Mouse (Mus musculus) heart, embryonic 11.5 days (tissue): ENCODE data around the gene Herc1. TPM values are rescaled to one million over a fixed set of nuclear protein-coding genes. Genes with fewer than 3 reads are reported as not detected.

Source experiments
- ATAC-seq: fragments of 200-750 bp; cut with Nextera tagmentation; replicated peaks from 2 replicates; pipeline ENCODE4 v1.8.0; 2017; ENCODE audit warnings: moderate library complexity; ENCODE audit not compliant: insufficient number of reproducible peaks, low FRiP score, low TSS enrichment
- H3K27ac ChIP-seq: fragments of 300-500 bp; sonication (generic); 2 replicates; pipeline ENCODE4 v1.5.1; 2014; ENCODE audit warnings: mild to moderate bottlenecking, low read depth, low read length
- H3K27me3 ChIP-seq: fragments of 300-500 bp; sonication (generic); 2 replicates; pipeline ENCODE4 v1.6.1; 2014; ENCODE audit warnings: mild to moderate bottlenecking, low read length, mixed read lengths; ENCODE audit not compliant: control insufficient read depth, insufficient read depth
- H3K36me3 ChIP-seq: fragments of 300-500 bp; sonication (generic); 2 replicates; pipeline ENCODE4 v1.6.1; 2014; ENCODE audit warnings: mild to moderate bottlenecking, low read length, moderate library complexity, mixed read lengths; ENCODE audit not compliant: control insufficient read depth, insufficient read depth
- H3K4me1 ChIP-seq: fragments of 300-500 bp; sonication (generic); 2 replicates; pipeline ENCODE4 v1.6.1; 2014; ENCODE audit warnings: low read length; ENCODE audit not compliant: control insufficient read depth, insufficient read depth
- H3K4me2 ChIP-seq: fragments of 300-500 bp; sonication (generic); 2 replicates; pipeline ENCODE4 v1.6.1; 2014; ENCODE audit warnings: mild to moderate bottlenecking, moderate library complexity
- H3K4me3 ChIP-seq: fragments of 300-500 bp; sonication (generic); 2 replicates; pipeline ENCODE4 v1.5.1; 2014; ENCODE audit warnings: low read depth, low read length
- H3K9ac ChIP-seq: fragments of 300-500 bp; sonication (generic); 2 replicates; pipeline ENCODE4 v1.6.1; 2014; ENCODE audit warnings: mild to moderate bottlenecking, low read depth, low read length, moderate library complexity
- H3K9me3 ChIP-seq: fragments of 300-500 bp; sonication (generic); replicated peaks from 2 replicates; pipeline ENCODE4 v1.6.1; 2016; ENCODE audit warnings: low read length; ENCODE audit not compliant: control insufficient read depth
- WGBS: fragments of 180-500 bp; shearing (Covaris S2); extraction: QIAGEN DNeasy Blood & Tissue Kit; methylation state at CpG from one replicate; pipeline ENCODE4 v1.1.7; 2014; ENCODE audit not compliant: insufficient replicate concordance; 5-methylcytosine and 5-hydroxymethylcytosine counted together
- polyA plus RNA-seq: library from polyadenylated mRNA; unstranded; fragments of >200 nt; fragmentation: Nextera tagmentation; extraction: Ambion mirVana; gene quantifications from 2 replicates; pipeline ENCODE4 v1.2.1, GENCODE M21; 2014

Herc1 gene
- polyA plus RNA-seq, 1 experiment from 2014 or later, result 25.7 TPM

DNA sequence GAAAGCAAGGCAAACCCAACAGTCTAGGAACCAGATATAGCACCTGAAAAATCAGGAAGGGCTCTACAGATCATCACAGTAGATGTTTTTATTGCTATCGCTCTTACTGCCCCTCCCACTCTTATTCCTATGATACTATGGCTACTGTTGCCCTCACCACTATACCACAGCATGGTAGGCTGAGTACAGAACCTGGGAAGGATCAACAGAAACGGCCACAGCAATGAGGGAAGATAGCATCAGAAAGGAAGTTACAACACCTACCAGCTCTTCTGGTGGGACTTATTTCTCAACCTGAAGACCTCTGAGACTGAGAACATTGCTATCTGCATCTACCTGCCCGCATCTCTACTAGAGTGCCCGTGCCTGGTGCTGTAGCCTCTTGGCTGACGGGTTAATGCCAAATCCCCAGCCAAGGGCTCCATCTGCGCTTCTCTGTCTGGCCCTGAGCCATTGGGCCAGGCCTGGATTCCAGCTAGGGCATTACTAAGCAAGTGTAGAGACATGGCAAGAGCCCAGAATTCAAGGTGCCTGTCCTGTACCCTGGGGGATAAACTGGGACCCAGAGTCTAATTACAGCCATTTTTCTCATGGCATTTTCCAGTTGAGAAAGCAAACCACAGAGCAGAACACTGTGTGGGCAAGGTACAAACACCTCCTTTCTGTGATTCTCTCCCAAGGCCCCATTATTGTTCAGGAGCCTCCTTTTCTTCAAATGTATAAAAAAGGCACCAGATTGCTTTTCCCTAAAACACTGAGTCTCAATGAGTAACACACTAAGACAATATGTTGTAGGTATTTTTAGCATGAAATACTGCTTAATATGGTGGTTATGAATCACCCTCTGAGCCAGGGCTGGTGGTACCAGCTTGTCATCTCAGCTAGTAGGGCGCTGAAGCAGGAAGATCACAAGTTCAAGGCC is 28.0 kb upstream of the Herc1 start:
- no peak for ATAC-seq
- Histone ChIP-seq H3K4me2 (no peak overlapping the region), H3K27ac (no peak overlapping the region), H3K4me3 (no peak overlapping the region), H3K27me3 (no peaks in the 10 kb centered on the region), H3K4me1 (no peaks in the 10 kb centered on the region), H3K36me3 (no peaks in the 10 kb centered on the region), H3K9ac (no peak overlapping the region), H3K9me3 (no peaks in the 10 kb centered on the region)
- 81% methylated on average over 7 of the region's 7 CpGs for WGBS

DNA sequence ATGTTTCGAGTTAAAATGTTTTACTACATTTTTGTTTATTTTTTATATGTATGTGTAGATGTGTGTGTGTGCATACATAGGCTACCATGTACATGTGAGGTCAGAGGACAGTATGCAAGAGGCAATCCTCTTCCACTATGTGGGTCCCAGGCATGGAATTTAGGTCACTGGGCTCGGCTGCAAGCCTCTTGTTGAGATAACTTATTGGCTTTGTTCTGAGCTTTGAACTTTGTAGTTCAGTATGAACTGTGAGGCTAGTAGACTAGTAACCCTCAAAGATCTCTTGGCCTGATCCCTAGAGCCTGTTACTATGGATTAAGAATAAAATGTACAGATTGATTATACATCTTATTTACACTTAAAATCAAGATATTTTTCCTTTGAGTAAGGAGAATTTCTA is 23.4 kb upstream of the Herc1 start:
- WGBS, result 54% methylated on average over 2 of the region's 2 CpGs
- no peak for ATAC-seq

DNA sequence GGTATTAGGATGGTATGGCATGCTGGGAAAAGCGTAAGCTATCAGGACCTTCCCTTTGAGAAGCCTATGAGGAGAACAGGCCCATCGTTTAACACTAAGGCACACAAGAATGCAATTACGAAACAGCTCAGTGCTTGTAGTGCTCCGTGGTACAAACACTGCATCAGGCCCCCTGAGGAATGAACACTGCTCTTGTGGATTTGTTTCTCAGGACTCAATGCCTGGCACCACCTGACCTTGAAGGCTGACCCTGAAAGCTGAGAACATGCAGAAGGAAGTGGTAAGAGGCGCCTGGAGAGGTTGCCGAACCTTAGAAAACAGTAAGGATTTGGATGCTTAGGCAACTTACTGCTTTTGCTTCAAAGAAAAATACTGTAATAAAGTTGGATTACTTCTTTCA is 20.8 kb upstream of the Herc1 start:
- Histone ChIP-seq H3K27ac (no peak overlapping the region), H3K4me1 (0 out of 2 replicates have a peak, but pooled peaks cover 2% of the 10 kb centered on the region), H3K9ac (no peak overlapping the region), H3K36me3 (no peaks in the 10 kb centered on the region), H3K27me3 (no peaks in the 10 kb centered on the region), H3K4me3 (no peak overlapping the region), H3K9me3 (no peaks in the 10 kb centered on the region), H3K4me2 (no peak overlapping the region)
- ATAC-seq, result no peak
- 46% methylated on average over 6 of the region's 6 CpGs for WGBS

More for the DNA sequence above, 23.4 kb upstream of the Herc1 start:
- H3K36me3 ChIP-seq, result no peaks in the 10 kb centered on the region
- no peaks in the 10 kb centered on the region for H3K9me3 ChIP-seq
- H3K4me2 ChIP-seq, result no peak overlapping the region
- no peak overlapping the region for H3K9ac ChIP-seq
- no peak overlapping the region for H3K4me3 ChIP-seq
- H3K27ac ChIP-seq, result no peak overlapping the region
- no peaks in the 10 kb centered on the region for H3K27me3 ChIP-seq
- H3K4me1 ChIP-seq, result 0 out of 2 replicates have a peak, but pooled peaks cover 2% of the 10 kb centered on the region

DNA sequence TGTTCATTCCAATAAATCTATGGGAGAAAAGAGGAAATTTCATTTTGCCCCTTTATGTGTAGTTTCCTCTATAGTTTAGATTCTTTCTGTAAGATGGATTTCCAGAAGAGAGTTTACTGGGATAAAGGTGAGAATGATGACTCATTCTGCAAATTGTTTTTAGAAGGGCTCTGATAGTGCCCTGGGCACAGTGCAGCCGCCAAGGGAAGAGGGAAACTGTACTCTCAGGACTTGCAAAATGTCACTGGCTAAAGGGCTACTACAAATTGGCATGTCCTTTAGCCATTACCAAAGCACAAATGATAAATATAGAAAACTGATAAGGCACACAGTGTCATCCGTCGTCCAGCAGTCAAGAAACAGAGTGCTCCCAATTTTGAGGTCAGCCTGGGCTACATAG is 19.8 kb upstream of the Herc1 start:
- no peak overlapping the region for H3K9ac ChIP-seq
- no peaks in the 10 kb centered on the region for H3K36me3 ChIP-seq
- H3K9me3 ChIP-seq, result no peaks in the 10 kb centered on the region
- no peak overlapping the region for H3K27ac ChIP-seq
- no peaks in the 10 kb centered on the region for H3K27me3 ChIP-seq
- no peak for ATAC-seq
- 0 out of 2 replicates have a peak, but pooled peaks cover 2% of the 10 kb centered on the region for H3K4me1 ChIP-seq
- WGBS, result 35% methylated on average over 3 of the region's 3 CpGs
- H3K4me2 ChIP-seq, result no peak overlapping the region
- no peak overlapping the region for H3K4me3 ChIP-seq

DNA sequence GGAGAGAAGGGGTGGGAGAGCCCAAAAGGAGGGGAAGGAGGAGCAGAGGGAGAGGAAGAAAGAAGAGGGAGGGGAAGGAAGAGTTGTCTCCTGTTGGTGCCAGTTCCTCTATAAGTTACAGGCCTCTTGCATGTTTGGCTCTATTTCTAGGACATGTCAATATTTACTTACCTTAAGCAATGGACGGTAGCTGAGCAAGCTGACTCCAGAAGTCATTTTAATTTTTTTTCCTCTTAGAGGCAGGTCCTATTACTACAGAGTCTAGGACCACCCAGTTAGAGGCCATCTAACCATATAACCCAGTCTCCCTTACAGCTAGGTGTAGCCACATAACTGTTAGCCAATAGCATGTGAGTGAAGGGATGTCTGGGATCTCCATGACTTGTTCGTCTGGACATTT is 18.7 kb upstream of the Herc1 start:
- Histone ChIP-seq H3K4me2 (no peak overlapping the region), H3K4me3 (no peak overlapping the region), H3K27ac (no peak overlapping the region), H3K36me3 (no peaks in the 10 kb centered on the region), H3K27me3 (no peaks in the 10 kb centered on the region), H3K4me1 (0 out of 2 replicates have a peak, but pooled peaks cover 2% of the 10 kb centered on the region), H3K9ac (no peak overlapping the region), H3K9me3 (no peaks in the 10 kb centered on the region)
- WGBS, result 81% methylated on average over 2 of the region's 2 CpGs
- ATAC-seq, result no peak

DNA sequence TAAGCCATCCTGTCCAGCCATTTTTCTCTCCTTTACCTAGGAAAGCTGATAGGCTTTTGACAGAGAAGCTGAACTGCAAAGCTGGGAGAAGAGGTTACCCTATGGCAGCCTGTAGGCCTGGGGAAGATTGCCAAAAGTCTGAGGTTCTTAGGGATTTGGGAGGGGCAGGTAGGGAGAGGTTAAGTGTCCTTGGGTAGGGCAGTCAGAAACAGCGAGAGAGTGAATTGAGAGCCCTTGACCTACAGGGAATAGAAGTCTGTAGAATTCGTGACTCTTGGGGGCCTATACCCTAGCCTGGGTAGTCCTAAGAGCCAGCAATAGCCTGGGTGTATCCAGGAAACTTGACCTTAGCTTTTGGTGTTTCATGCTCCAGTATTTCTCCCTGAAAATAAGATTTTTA is 17.9 kb upstream of the Herc1 start:
- Histone ChIP-seq H3K4me3 (no peak overlapping the region), H3K27ac (no peak overlapping the region), H3K36me3 (no peaks in the 10 kb centered on the region), H3K4me1 (0 out of 2 replicates have a peak, but pooled peaks cover 2% of the 10 kb centered on the region), H3K27me3 (no peaks in the 10 kb centered on the region), H3K9ac (no peak overlapping the region), H3K4me2 (no peak overlapping the region), H3K9me3 (no peaks in the 10 kb centered on the region)
- ATAC-seq, result no peak
- 70% methylated on average over 2 of the region's 2 CpGs for WGBS

DNA sequence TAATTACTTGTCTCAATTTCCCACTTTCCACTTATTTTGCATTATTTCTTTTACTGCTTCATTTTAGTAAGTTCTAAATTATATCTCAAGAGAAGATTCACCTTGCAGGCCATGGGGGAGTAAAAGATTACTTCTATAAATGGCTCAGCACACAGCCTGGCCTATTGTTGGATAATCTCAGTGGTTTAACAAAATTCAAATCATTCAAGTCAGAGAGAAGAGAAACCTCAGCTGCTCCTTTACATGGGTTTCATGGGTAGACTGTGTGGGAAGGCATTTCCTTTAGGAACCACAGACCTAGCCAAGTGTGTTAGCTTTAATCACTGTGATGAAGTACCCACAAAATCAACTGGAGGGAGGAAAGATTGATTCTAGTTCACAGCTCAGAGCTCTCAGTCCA is 13.0 kb upstream of the Herc1 start:
- H3K9me3 ChIP-seq, result no peaks in the 10 kb centered on the region
- no peak overlapping the region for H3K27ac ChIP-seq
- H3K27me3 ChIP-seq, result no peaks in the 10 kb centered on the region
- no peaks in the 10 kb centered on the region for H3K36me3 ChIP-seq
- ATAC-seq, result no peak
- H3K4me3 ChIP-seq, result no peak overlapping the region
- H3K4me1 ChIP-seq, result no peaks in the 10 kb centered on the region
- H3K4me2 ChIP-seq, result no peak overlapping the region
- H3K9ac ChIP-seq, result no peak overlapping the region

DNA sequence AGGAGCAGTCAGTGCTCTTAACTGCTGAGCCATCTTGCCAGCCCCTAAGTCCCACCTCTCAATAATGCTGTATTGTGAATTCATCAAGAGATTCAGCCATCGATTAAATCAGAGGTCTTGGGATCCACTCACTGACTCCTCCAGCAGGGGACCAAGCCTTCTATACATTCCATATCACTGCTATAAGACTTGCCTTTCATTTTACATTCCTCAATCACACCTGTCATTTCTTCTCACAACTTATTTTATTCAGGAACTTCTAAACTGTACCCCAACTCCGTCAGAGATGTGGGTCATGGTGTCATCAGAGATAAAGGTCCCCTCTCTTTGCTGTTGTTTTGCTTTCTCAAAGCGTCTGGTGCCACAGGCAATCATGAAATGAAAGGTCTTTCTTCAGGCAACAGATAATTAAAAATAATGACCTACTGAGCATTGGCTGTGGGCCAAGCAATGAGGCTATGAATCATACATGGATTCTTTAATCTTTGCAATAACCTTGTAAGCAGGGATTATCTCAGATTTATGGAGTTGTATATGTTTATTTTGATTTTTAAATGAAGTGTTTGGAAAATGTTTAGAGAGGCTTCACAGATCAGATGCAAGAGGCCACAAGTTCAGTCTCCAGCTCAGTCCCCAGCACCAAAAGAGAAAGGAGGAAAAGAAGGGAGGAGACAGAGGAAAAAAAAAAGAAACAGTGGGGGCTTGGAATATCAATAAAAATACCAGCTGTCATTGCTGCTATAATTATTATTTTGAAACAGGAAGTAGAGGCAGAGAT is 12.1 kb upstream of the Herc1 start:
- Histone ChIP-seq H3K4me2 (no peak overlapping the region), H3K27ac (no peak overlapping the region), H3K27me3 (no peaks in the 10 kb centered on the region), H3K9me3 (no peaks in the 10 kb centered on the region), H3K36me3 (no peaks in the 10 kb centered on the region), H3K4me1 (no peaks in the 10 kb centered on the region), H3K9ac (no peak overlapping the region), H3K4me3 (no peak overlapping the region)
- 56% methylated on average over 3 of the region's 3 CpGs for WGBS
- ATAC-seq, result no peak
